Mouse (Mus musculus) MEL (cell line): ENCODE data around the gene Cul1. TPM values are rescaled to one million over a fixed set of nuclear protein-coding genes. Genes with fewer than 3 reads are reported as not detected.

Experiments used
- DNase-seq: peaks from one replicate; pipeline ENCODE4 v3.0.0; 2011; ENCODE audit warnings: low read depth, low spot score
- H3K27ac ChIP-seq: 2 replicates; pipeline ENCODE4 v1.5.1; 2012; ENCODE audit warnings: low read depth, mild to moderate bottlenecking, control low read depth, low read length, moderate library complexity; ENCODE audit not compliant: control insufficient read depth
- H3K27me3 ChIP-seq, 2 experiments: fragments of 150-350 bp in 1 of 2; sonication (generic) in 1 of 2; 2 replicates each; pipeline ENCODE4 v1.6.1; 2012; ENCODE audit warnings: low read length in 2 of 2, mild to moderate bottlenecking in 2 of 2, improper control_type of control experiment in 1 of 2, moderate library complexity in 1 of 2; ENCODE audit not compliant: insufficient read depth in 2 of 2, control insufficient read depth in 1 of 2
- H3K36me3 ChIP-seq, 2 experiments: 2 replicates each; pipeline ENCODE4 v1.6.1; 2012 to 2014; ENCODE audit warnings: low read length in 2 of 2, improper control_type of control experiment in 1 of 2, inconsistent platforms in 1 of 2, mild to moderate bottlenecking in 1 of 2; ENCODE audit not compliant: insufficient read depth in 2 of 2, control insufficient read depth in 1 of 2
- H3K4me1 ChIP-seq, 2 experiments: fragments of 150-350 bp in 1 of 2; sonication (generic) in 1 of 2; 2 replicates each; pipeline ENCODE4 v1.6.1; 2012; ENCODE audit warnings: low read length in 2 of 2, improper control_type of control experiment in 1 of 2, mild to moderate bottlenecking in 1 of 2; ENCODE audit not compliant: insufficient read depth in 2 of 2, control insufficient read depth in 1 of 2
- H3K4me3 ChIP-seq, 2 experiments: fragments of 150-350 bp in 1 of 2; sonication (generic) in 1 of 2; 2 replicates each; pipeline ENCODE4 v1.5.1; 2012; ENCODE audit warnings: low read depth in 2 of 2, low read length in 2 of 2, mild to moderate bottlenecking in 2 of 2, moderate library complexity in 2 of 2, control low read depth in 1 of 2, improper control_type of control experiment in 1 of 2; ENCODE audit not compliant: control insufficient read depth in 1 of 2, insufficient read depth in 1 of 2
- H3K79me2 ChIP-seq: 2 replicates; pipeline ENCODE4 v1.6.1; 2012; ENCODE audit warnings: mild to moderate bottlenecking, low read length, moderate library complexity; ENCODE audit not compliant: control insufficient read depth, poor library complexity, insufficient read depth
- H3K9ac ChIP-seq: 2 replicates; pipeline ENCODE4 v1.6.1; 2012; ENCODE audit warnings: low read depth, mild to moderate bottlenecking, control low read depth, low read length, moderate library complexity; ENCODE audit not compliant: control insufficient read depth, poor library complexity, severe bottlenecking
- H3K9me3 ChIP-seq: fragments of 150-350 bp; sonication (generic); replicated peaks from 2 replicates; pipeline ENCODE4 v1.6.1; 2012; ENCODE audit warnings: mild to moderate bottlenecking, low read length, improper control_type of control experiment, moderate library complexity; ENCODE audit not compliant: insufficient read depth
- BHLHE40 ChIP-seq: IDR thresholded peaks from 2 replicates; pipeline ENCODE4 v1.6.1; 2012; ENCODE audit warnings: low read depth, mild to moderate bottlenecking, inconsistent platforms, low read length, improper control_type of control experiment, borderline replicate concordance
- CHD2 ChIP-seq: IDR thresholded peaks from 2 replicates; pipeline ENCODE4 v1.6.1; 2011; ENCODE audit warnings: low read length, improper control_type of control experiment
- E2F4 ChIP-seq: IDR thresholded peaks from 2 replicates; pipeline ENCODE4 v1.6.1; 2011; ENCODE audit warnings: low read depth, low read length, improper control_type of control experiment, borderline replicate concordance
- ELF1 ChIP-seq: IDR thresholded peaks from 2 replicates; pipeline ENCODE4 v1.6.1; 2014; ENCODE audit warnings: low read depth, mild to moderate bottlenecking, inconsistent platforms, low read length, improper control_type of control experiment, moderate library complexity
- GABPA ChIP-seq: IDR thresholded peaks from 2 replicates; pipeline ENCODE4 v1.6.1; 2012; ENCODE audit warnings: low read depth, mild to moderate bottlenecking, inconsistent platforms, low read length, improper control_type of control experiment, moderate library complexity
- GATA1 ChIP-seq: IDR thresholded peaks from 2 replicates; pipeline ENCODE4 v1.6.1; 2011; ENCODE audit warnings: low read depth, low read length, improper control_type of control experiment
- JUND ChIP-seq: IDR thresholded peaks from 2 replicates; pipeline ENCODE4 v1.6.1; 2011; ENCODE audit warnings: low read depth, mild to moderate bottlenecking, improper control_type of control experiment, low read length
- MAFK ChIP-seq: IDR thresholded peaks from 2 replicates; pipeline ENCODE4 v1.6.1; 2011; ENCODE audit warnings: low read depth, mild to moderate bottlenecking, low read length, improper control_type of control experiment, borderline replicate concordance
- MEF2A ChIP-seq: IDR thresholded peaks from 2 replicates; pipeline ENCODE4 v1.6.1; 2014; ENCODE audit warnings: low read depth, mild to moderate bottlenecking, inconsistent platforms, low read length, improper control_type of control experiment; ENCODE audit not compliant: poor library complexity, insufficient replicate concordance, severe bottlenecking; ENCODE audit errors: extremely low read depth
- MXI1 ChIP-seq: IDR thresholded peaks from 2 replicates; pipeline ENCODE4 v1.6.1; 2011; ENCODE audit warnings: mild to moderate bottlenecking, low read depth, low read length, improper control_type of control experiment
- MYB ChIP-seq: IDR thresholded peaks from 2 replicates; pipeline ENCODE4 v1.6.1; 2011; ENCODE audit warnings: mild to moderate bottlenecking, low read depth, low read length, improper control_type of control experiment
- NRF1 ChIP-seq: IDR thresholded peaks from 2 replicates; pipeline ENCODE4 v1.6.1; 2014; ENCODE audit warnings: low read depth, mild to moderate bottlenecking, inconsistent platforms, low read length, improper control_type of control experiment, moderate library complexity; ENCODE audit not compliant: poor library complexity, insufficient read depth, severe bottlenecking
- SIN3A ChIP-seq: IDR thresholded peaks from 2 replicates; pipeline ENCODE4 v1.6.1; 2012; ENCODE audit warnings: low read length, improper control_type of control experiment, inconsistent platforms
- TCF12 ChIP-seq: IDR thresholded peaks from 2 replicates; pipeline ENCODE4 v1.6.1; 2014; ENCODE audit warnings: low read depth, mild to moderate bottlenecking, inconsistent platforms, low read length, improper control_type of control experiment, moderate library complexity
- UBTF ChIP-seq: IDR thresholded peaks from 2 replicates; pipeline ENCODE4 v1.6.1; 2012; ENCODE audit warnings: low read depth, mild to moderate bottlenecking, inconsistent platforms, low read length, improper control_type of control experiment, moderate library complexity, borderline replicate concordance; ENCODE audit not compliant: insufficient read depth
- ZC3H11A ChIP-seq: IDR thresholded peaks from 2 replicates; pipeline ENCODE4 v1.6.1; 2012; ENCODE audit warnings: low read depth, mild to moderate bottlenecking, inconsistent platforms, low read length, improper control_type of control experiment
- polyA plus RNA-seq, 2 experiments: library from polyadenylated mRNA; stranded (reverse) in 1 of 2; unstranded in 1 of 2; fragments of >175 nt in 1 of 2; fragments of >200 nt in 1 of 2; gene quantifications; 2 replicates each; pipeline versions ENCODE4 v1.2.1 to v1.2.4; 2012; ENCODE audit warnings: low replicate concordance in 2 of 2, low read depth in 1 of 2; ENCODE audit not compliant: insufficient read length in 2 of 2, insufficient read depth in 1 of 2, missing spikeins in 1 of 2
- total RNA-seq: library from RNA; depleted of rRNA; stranded (reverse); fragments of 300-350 nt; gene quantifications from 2 replicates; pipeline ENCODE4 v1.2.3, GENCODE M21; 2012

Gene Cul1
- total and polyA plus RNA-seq, 3 experiments: 40.4 to 58.4 TPM; not detected in 1

DNA sequence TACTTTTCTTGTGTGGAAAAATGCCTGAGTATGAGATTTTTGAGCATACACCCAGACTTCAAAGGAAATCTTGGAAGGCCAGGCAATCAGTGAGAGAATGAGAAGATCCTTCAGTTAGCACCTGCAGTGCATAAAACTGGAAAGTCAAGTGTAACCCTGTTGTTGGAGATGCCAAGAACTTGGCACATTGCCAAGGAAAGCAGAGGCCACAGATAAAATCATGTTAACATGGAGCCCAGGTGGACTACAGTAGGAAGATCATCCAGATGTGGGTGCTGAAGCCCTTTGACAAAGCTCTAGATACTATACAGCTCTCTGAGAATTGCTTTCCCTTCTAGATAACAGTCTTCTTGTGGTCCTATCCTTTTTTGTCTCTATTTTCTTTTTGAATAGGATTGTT is 19.2 kb downstream of the Cul1 start:
- peaks cover 0 to 7% of the 10 kb centered on the region in 2 experiments; a peak in 1 of 4 replicates for H3K36me3 ChIP-seq
- no peak overlapping the region for H3K4me3 ChIP-seq
- no peaks in the 10 kb centered on the region for H3K27me3 ChIP-seq
- no peaks in the 10 kb centered on the region for H3K4me1 ChIP-seq
- peaks cover 23% of the 10 kb centered on the region for H3K79me2 ChIP-seq
- H3K9ac ChIP-seq: no peak overlapping the region
- DNase-seq: peak; percentile 9
- H3K9me3 ChIP-seq: no peaks in the 10 kb centered on the region
- no peak for TF ChIP-seq GATA1
- no peak for TF ChIP-seq MAFK
- TF ChIP-seq ZC3H11A: no peak
- no peak for TF ChIP-seq JUND
- TF ChIP-seq MXI1: no peak
- TF ChIP-seq SIN3A: no peak
- no peak for TF ChIP-seq CHD2
- no peak overlapping the region for H3K27ac ChIP-seq

GRCm38 (mm10) chr6:47482027-47482426 is 28.8 kb downstream of the Cul1 start:
- Histone ChIP-seq H3K4me1 (no peaks in the 10 kb centered on the region), H3K27me3 (no peaks in the 10 kb centered on the region), H3K36me3 (no peaks in the 10 kb centered on the region; a peak in 1 of 4 replicates), H3K79me2 (peaks cover 10% of the 10 kb centered on the region; the same call in 1 of the 2 replicates), H3K4me3 (no peak overlapping the region), H3K27ac (no peak overlapping the region), H3K9ac (no peak overlapping the region), H3K9me3 (no peaks in the 10 kb centered on the region)
- TF ChIP-seq UBTF: no peak
- DNase-seq: no peak

GRCm38 (mm10) chr6:47494562-47494961 is 41.4 kb downstream of the Cul1 start:
- no peak overlapping the region for H3K27ac ChIP-seq
- no peak overlapping the region for H3K4me3 ChIP-seq
- no peak for TF ChIP-seq GABPA
- TF ChIP-seq E2F4: no peak
- TF ChIP-seq TCF12: no peak
- TF ChIP-seq GATA1: no peak
- no peak for TF ChIP-seq SIN3A
- no peak for TF ChIP-seq BHLHE40
- TF ChIP-seq MYB: no peak
- no peak for TF ChIP-seq NRF1
- no peak for TF ChIP-seq MEF2A
- no peak for TF ChIP-seq ELF1
- no peaks in the 10 kb centered on the region for H3K4me1 ChIP-seq
- no peaks in the 10 kb centered on the region for H3K36me3 ChIP-seq
- H3K9me3 ChIP-seq: no peaks in the 10 kb centered on the region
- H3K79me2 ChIP-seq: no peaks in the 10 kb centered on the region
- H3K9ac ChIP-seq: no peak overlapping the region
- no peak for DNase-seq
- no peaks in the 10 kb centered on the region for H3K27me3 ChIP-seq
